Mouse (Mus musculus) kidney, adult 2 months (tissue): ENCODE measurements around the gene Kcnh7.

Experiments used
- CTCF ChIP-seq: fragments of 200-500 bp; conservative IDR thresholded peaks from 2 replicates; pipeline ENCODE4 v1.5.1; 2011; ENCODE audit warnings: low read depth, mild to moderate bottlenecking, control low read depth, low read length, moderate library complexity, mixed read lengths; ENCODE audit not compliant: insufficient read depth, insufficient read length
- POLR2A ChIP-seq: fragments of 200-500 bp; IDR thresholded peaks from one replicate; pipeline ENCODE4 v1.6.1; 2011; ENCODE audit warnings: low read depth, low read length, control low read depth

- no peak for TF ChIP-seq POLR2A
- no peak for TF ChIP-seq CTCF
These were observed 84.4 kb downstream of the Kcnh7 start for GRCm38 (mm10) chr2:63099676-63100075.
